Mouse (Mus musculus): Measurements from ENCODE around the gene Psap. TPM values are rescaled to one million over a fixed set of nuclear protein-coding genes. Genes with fewer than 3 reads are reported as not detected.
A peak's percentile ranks its signal among the peaks of the same experiment; 100 is the strongest.

The Psap gene
- polyA plus RNA-seq, 1 experiment from 2014 or later, result 16,354 TPM

GRCm38 (mm10) chr10:60252187-60252586 lies 25.2 kb upstream of the Psap start:
- 73% methylated on average over 2 of the region's 4 CpGs for WGBS (ENCODE audit: missing documents)
- no peak overlapping the region for H3K4me3 ChIP-seq (ENCODE audit: inconsistent target)
- H3K36me3 ChIP-seq (ENCODE audit: inconsistent target), result no peaks in the 10 kb centered on the region
- H3K79me2 ChIP-seq (ENCODE audit: inconsistent target), result peaks cover 38% of the 10 kb centered on the region; the same call in 1 of the 2 replicates
- peak overlapping the region; percentile 89 for H3K27ac ChIP-seq

- WGBS (ENCODE audit: missing documents), result 2% methylated on average over 4 of the region's 4 CpGs
- Histone ChIP-seq H3K27ac (peak overlapping the region; percentile 89), H3K4me3 (ENCODE audit: inconsistent target) (no peak overlapping the region), H3K79me2 (ENCODE audit: inconsistent target) (peaks cover 37% of the 10 kb centered on the region; the same call in 1 of the 2 replicates), H3K36me3 (ENCODE audit: inconsistent target) (no peaks in the 10 kb centered on the region)
Observed at GRCm38 (mm10) chr10:60252606-60253005, 24.8 kb upstream of the Psap start.

DNA sequence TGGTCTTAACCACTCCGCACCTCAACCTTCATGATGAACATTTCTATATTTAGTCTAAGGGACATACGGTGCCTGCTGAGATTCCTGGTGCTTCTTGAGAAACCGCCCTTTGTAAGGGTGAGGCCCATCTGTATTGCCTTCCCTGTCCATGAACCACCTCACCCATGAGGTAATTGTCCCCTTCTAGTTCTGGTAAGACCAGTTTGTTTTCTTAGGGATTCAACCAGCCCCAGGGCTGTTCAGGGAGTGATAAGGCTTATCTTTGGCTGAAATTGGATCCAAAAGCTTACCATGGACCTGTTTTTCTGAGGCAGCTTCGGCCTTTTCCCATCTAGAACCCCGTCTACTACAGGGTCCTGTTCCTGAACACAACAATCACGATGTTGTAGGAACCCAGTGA lies 21.3 kb upstream of the Psap start:
- Histone ChIP-seq H3K79me2 (ENCODE audit: inconsistent target) (peaks cover 53% of the 10 kb centered on the region; the same call in 1 of the 2 replicates), H3K27ac (no peak overlapping the region), H3K36me3 (ENCODE audit: inconsistent target) (no peaks in the 10 kb centered on the region), H3K4me3 (ENCODE audit: inconsistent target) (no peak overlapping the region)
- 97% methylated on average over 5 of the region's 6 CpGs for WGBS (ENCODE audit: missing documents)

DNA sequence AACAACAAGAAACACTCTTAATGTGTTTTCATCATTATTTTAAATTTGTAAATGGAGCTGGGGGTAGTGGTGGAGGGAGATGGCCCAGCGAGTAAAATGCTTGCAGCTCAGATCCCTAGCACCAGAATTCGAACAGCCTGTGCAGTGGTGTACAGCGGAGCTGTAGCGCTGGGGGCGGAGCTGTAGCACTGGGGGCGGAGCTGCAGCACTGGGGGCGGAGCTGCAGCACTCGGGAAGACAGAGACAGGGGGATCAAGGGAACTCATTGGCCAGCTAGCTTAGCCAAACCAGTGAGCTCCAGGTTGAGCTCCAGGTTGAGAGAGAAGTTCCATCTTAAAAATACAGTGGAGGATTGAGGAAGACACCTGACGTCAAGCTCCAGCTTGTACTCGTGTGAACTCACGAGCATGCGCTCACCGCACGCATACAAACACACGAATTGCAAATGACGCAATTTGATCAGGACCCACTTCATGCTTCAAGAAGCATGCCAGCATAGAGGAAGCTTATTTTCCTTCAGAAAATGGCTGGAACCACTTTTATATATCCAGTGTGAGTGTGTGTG lies 20.1 kb upstream of the Psap start:
- Histone ChIP-seq H3K4me3 (ENCODE audit: inconsistent target) (no peak overlapping the region), H3K27ac (peak overlapping the region; percentile 22), H3K79me2 (ENCODE audit: inconsistent target) (peaks cover 49% of the 10 kb centered on the region; the same call in 1 of the 2 replicates), H3K36me3 (ENCODE audit: inconsistent target) (no peaks in the 10 kb centered on the region)
- 75% methylated on average over 12 of the region's 16 CpGs for WGBS (ENCODE audit: missing documents)

DNA sequence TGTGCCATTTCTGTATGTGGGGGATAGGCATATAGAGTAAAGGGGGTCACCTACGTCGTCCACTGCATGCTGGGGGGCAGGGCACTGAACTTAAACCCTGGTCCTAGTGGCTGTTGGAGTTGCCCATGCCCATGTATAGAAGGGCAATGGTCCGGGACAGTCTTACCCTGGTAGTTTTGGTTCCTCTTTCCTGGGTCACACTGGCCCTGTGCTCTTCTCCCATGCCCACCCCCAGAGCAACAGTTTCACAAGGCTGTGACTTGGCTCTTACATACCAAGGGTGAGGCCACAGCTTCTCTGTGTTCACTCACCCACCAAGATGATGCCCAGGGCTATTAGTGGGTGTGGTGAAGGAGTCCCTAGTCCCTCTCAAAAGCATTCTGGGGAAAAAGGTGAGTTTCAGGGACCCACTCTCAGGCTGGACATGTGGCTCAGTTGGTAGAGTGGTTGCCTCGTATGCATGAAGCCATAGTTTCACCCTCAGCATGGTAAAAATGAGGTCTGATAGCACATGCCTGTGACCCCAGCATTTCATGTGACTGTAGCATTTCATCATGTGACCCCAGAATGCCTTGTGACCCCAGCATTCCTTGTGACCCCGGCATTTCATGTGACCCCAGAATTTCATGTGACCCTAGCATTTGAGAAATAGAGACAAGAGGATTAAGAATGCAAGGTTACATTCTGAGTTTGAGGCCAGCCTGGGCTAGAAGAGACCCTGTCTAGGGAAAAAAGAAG lies 16.7 kb upstream of the Psap start:
- WGBS (ENCODE audit: missing documents), result 10% methylated on average over 5 of the region's 5 CpGs
- Histone ChIP-seq H3K79me2 (ENCODE audit: inconsistent target) (peaks cover 62% of the 10 kb centered on the region; the same call in 1 of the 2 replicates), H3K27ac (peak overlapping the region; percentile 99), H3K36me3 (ENCODE audit: inconsistent target) (no peaks in the 10 kb centered on the region), H3K4me3 (ENCODE audit: inconsistent target) (no peak overlapping the region)

DNA sequence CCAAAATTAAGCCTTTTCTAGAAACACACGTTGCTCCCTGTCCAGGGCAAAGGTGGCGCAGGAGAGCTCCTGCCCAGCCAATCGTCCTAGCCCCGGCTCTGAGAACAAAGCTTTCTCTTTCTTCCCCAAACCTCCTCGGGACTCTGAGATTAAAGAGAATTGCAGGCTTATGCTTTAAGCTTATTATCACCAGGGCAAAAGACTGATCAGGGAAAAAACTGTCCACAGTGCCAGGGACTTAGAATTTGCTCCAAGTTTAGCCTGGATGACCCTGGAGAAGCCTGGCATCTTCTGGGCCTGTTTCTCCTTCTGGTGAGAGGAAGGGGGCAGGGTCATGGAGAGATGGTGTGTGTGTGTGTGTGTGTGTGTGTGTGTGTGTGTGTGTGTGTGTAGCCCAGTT lies 15.9 kb upstream of the Psap start:
- Histone ChIP-seq H3K4me3 (ENCODE audit: inconsistent target) (no peak overlapping the region), H3K27ac (peak overlapping the region; percentile 99), H3K79me2 (ENCODE audit: inconsistent target) (peaks cover 62% of the 10 kb centered on the region; the same call in 1 of the 2 replicates), H3K36me3 (ENCODE audit: inconsistent target) (no peaks in the 10 kb centered on the region)
- 32% methylated on average over 5 of the region's 5 CpGs for WGBS (ENCODE audit: missing documents)

GRCm38 (mm10) chr10:60262386-60262785 lies 15.0 kb upstream of the Psap start:
- WGBS (ENCODE audit: missing documents), result no CpG with 5 or more reads among the region's 3 CpGs
- peak overlapping the region; percentile 99 for H3K27ac ChIP-seq
- no peak overlapping the region for H3K4me3 ChIP-seq (ENCODE audit: inconsistent target)
- H3K79me2 ChIP-seq (ENCODE audit: inconsistent target), result peaks cover 55% of the 10 kb centered on the region; the same call in 1 of the 2 replicates
- H3K36me3 ChIP-seq (ENCODE audit: inconsistent target), result no peaks in the 10 kb centered on the region

DNA sequence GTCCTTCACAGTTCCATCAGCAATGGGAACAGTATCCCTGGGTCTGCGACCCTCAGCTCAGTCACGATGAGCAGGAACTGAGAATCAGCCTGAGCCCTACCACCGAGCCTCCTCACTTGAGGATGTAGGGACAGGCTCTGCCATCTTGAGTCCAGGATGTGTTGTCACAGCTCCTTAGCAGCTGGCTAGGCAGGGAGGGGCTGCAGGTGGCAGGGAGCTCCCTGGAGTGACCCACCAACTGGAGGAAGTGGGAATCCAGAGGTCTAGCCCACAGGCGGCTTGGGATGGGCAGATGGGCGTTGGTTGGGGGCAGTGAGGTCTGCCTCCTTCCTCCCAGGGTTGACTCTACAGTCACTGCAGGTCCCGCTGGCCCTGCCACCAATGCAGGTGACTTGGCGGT lies 14.1 kb upstream of the Psap start:
- H3K4me3 ChIP-seq (ENCODE audit: inconsistent target), result no peak overlapping the region
- peak overlapping the region; percentile 99 for H3K27ac ChIP-seq
- peaks cover 54% of the 10 kb centered on the region; the same call in 1 of the 2 replicates for H3K79me2 ChIP-seq (ENCODE audit: inconsistent target)
- H3K36me3 ChIP-seq (ENCODE audit: inconsistent target), result no peaks in the 10 kb centered on the region
- 40% methylated on average over 7 of the region's 7 CpGs for WGBS (ENCODE audit: missing documents)

- WGBS (ENCODE audit: missing documents), result 93% methylated on average over 9 of the region's 10 CpGs
- no peak overlapping the region for H3K27ac ChIP-seq
- H3K36me3 ChIP-seq (ENCODE audit: inconsistent target), result no peaks in the 10 kb centered on the region
- H3K79me2 ChIP-seq (ENCODE audit: inconsistent target), result peaks cover 43% of the 10 kb centered on the region; the same call in 1 of the 2 replicates
- H3K4me3 ChIP-seq (ENCODE audit: inconsistent target), result no peak overlapping the region
Observed at GRCm38 (mm10) chr10:60265252-60265651, 12.2 kb upstream of the Psap start.

DNA sequence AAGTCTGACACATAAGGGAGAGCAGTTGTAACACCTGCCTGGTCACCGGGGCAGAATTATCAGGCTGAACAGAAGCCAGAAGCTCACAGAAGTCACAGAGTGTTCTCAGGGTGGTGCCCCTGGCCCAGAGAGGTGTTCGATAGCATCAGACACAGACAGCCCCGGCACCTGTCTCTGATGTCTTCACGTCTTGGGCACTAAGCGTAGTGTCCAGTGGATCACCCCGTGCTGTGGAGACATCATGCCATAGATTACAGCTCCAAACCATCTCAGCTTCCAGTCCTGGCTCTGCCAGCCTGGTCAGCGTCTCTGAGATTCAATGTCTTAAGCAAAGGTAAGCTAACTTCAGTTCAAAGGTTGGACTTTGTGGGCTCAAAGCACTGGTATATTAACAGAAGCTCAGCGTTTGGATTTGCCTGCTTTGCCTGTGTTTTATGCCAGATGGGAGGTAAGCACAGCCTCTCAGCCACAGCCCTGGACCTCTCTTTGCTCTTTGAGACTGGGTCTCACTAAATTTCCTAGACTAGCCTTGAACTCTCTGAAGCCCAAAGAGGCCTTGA lies 10.5 kb upstream of the Psap start:
- 98% methylated on average over 5 of the region's 8 CpGs for WGBS (ENCODE audit: missing documents)
- Histone ChIP-seq H3K27ac (no peak overlapping the region), H3K36me3 (ENCODE audit: inconsistent target) (no peaks in the 10 kb centered on the region), H3K79me2 (ENCODE audit: inconsistent target) (peaks cover 54% of the 10 kb centered on the region; the same call in 1 of the 2 replicates), H3K4me3 (ENCODE audit: inconsistent target) (no peak overlapping the region)

DNA sequence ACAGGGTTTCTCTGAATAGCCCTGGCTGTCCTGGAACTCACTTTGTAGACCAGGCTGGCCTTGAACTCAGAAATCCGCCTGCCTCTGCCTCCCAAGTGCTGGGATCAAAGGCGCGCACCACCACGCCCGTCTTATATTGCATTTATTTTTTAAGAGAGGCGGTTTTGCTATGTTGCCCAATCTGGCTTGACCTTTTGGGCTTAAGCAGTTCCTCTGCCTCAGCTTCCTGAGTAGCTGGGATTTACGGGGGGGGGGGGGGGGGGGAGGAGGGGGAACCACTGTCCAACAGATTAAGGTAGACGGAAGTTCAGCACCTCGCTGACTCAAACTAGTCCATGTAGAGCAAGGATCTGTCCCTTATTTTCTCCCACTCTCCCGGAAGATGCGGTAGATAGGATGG lies 8.7 kb upstream of the Psap start:
- peaks cover 54% of the 10 kb centered on the region; the same call in 1 of the 2 replicates for H3K79me2 ChIP-seq (ENCODE audit: inconsistent target)
- WGBS (ENCODE audit: missing documents), result 14% methylated on average over 4 of the region's 11 CpGs
- peak overlapping the region; percentile 100 for H3K27ac ChIP-seq
- no peak overlapping the region for H3K4me3 ChIP-seq (ENCODE audit: inconsistent target)
- no peaks in the 10 kb centered on the region for H3K36me3 ChIP-seq (ENCODE audit: inconsistent target)

DNA sequence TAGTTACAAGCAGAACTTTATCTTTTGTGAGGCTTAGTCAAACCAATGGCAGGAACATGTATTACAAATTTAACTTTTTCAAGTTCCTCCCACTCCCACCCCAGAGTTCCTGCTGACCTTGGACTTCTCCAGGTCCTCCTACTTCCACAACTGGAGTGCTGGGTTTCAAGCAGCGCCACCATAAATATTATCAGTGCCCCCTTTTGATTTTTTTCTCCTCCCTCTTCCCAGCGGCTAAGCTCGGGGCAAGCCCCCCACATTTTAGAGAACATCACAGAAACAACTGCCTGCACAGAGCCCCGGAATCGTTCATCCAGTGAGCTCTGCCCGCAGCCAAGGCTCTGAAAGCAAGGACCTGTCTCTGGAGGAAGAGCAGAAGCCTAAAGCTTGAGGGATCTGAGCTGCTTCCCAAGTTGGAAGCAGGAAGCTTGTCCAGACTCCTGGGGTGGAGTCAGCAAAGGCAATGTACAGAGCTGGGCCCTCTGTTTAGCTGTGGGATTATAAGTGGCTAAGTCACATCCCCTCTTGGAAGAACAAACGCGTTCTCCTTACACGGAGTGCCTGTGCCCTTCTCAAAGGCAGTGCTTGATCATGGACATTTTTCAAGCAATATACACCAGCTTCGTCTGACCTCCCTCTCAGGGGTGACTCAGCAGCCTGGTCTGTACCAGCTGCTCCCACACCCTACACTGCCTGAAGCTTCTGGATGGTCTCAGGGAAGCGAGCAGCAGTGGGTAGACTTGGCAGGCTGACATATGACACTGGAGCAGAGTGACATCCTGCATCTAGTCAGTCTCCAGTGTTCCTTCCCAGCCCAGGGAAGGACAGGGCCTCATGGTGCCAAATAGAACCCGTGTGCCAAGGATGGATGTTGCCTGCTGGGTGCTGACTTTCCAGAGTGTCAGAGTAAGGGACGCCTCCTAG lies 8.0 kb upstream of the Psap start:
- no peak overlapping the region for H3K4me3 ChIP-seq (ENCODE audit: inconsistent target)
- peaks cover 51% of the 10 kb centered on the region; the same call in 1 of the 2 replicates for H3K79me2 ChIP-seq (ENCODE audit: inconsistent target)
- peak overlapping the region; percentile 100 for H3K27ac ChIP-seq
- H3K36me3 ChIP-seq (ENCODE audit: inconsistent target), result no peaks in the 10 kb centered on the region
- WGBS (ENCODE audit: missing documents), result 36% methylated on average over 13 of the region's 13 CpGs

GRCm38 (mm10) chr10:60271015-60271414 lies 6.4 kb upstream of the Psap start:
- Histone ChIP-seq H3K79me2 (ENCODE audit: inconsistent target) (peaks cover 62% of the 10 kb centered on the region), H3K36me3 (ENCODE audit: inconsistent target) (no peaks in the 10 kb centered on the region), H3K4me3 (ENCODE audit: inconsistent target) (no peak overlapping the region), H3K27ac (peak overlapping the region; percentile 100; the same call in 1 of the 2 replicates)
- 89% methylated on average over 6 of the region's 6 CpGs for WGBS (ENCODE audit: missing documents)

GRCm38 (mm10) chr10:60272241-60272640 lies 5.2 kb upstream of the Psap start:
- Histone ChIP-seq H3K79me2 (ENCODE audit: inconsistent target) (peaks cover 74% of the 10 kb centered on the region), H3K36me3 (ENCODE audit: inconsistent target) (no peaks in the 10 kb centered on the region), H3K27ac (peak overlapping the region; percentile 100), H3K4me3 (ENCODE audit: inconsistent target) (no peak overlapping the region)
- 65% methylated on average over 4 of the region's 6 CpGs for WGBS (ENCODE audit: missing documents)

Data from macrophage (primary cell).